Mouse (Mus musculus) cortical plate, adult 2 months (tissue): ENCODE data around the gene Dhdh.
A peak's percentile ranks its signal among the peaks of the same experiment; 100 is the strongest.

Experiments
- CTCF ChIP-seq: fragments of 200-500 bp; IDR thresholded peaks from 2 replicates; pipeline ENCODE4 v1.5.1; 2011; ENCODE audit warnings: mild to moderate bottlenecking, control low read depth, low read length; ENCODE audit not compliant: insufficient read depth; ENCODE audit errors: extremely low read depth
- POLR2A ChIP-seq: fragments of 200-500 bp; IDR thresholded peaks from 2 replicates; pipeline ENCODE4 v1.6.1; 2011; ENCODE audit warnings: mild to moderate bottlenecking, low read length, control low read depth; ENCODE audit not compliant: insufficient read depth; ENCODE audit errors: extremely low read depth

- no peak for TF ChIP-seq CTCF
- peak; percentile 81; the same call in 1 of the 2 replicates for TF ChIP-seq POLR2A
Observed at GRCm38 (mm10) chr7:45466283-45467089, 22.1 kb downstream of the Dhdh start, which contains the start of gene Bax.
